Mouse (Mus musculus) midbrain, embryonic 15.5 days (tissue): ENCODE measurements around the gene Steap1. TPM values are rescaled to one million over a fixed set of nuclear protein-coding genes. Genes with fewer than 3 reads are reported as not detected.

Experiments
- polyA plus RNA-seq: library from polyadenylated mRNA; unstranded; fragments of >200 nt; fragmentation: Nextera tagmentation; extraction: Ambion mirVana; gene quantifications from 2 replicates; pipeline ENCODE4 v1.2.1, GENCODE M21; 2015

Gene Steap1
- polyA plus RNA-seq, 1 experiment from 2014 or later = 1.2 TPM

Other genes starting within 250 kb of the Steap1 start
- gene Cldn12, start 234.4 kb downstream of the Steap1 start, polyA plus RNA-seq = 17.3 and 18.8 TPM in 2 replicates
- gene Gtpbp10, start 189.8 kb downstream of the Steap1 start, polyA plus RNA-seq = 19.8 and 20.8 TPM in 2 replicates
- gene Gm8773, start 175.5 kb downstream of the Steap1 start, polyA plus RNA-seq = 12.0 and 12.5 TPM in 2 replicates
- gene Cfap69, start 85.1 kb downstream of the Steap1 start, polyA plus RNA-seq = 8.2 and 9.7 TPM in 2 replicates
- 5.7 and 5.9 TPM in 2 replicates for gene Steap2, start 54.7 kb downstream of the Steap1 start, polyA plus RNA-seq